Comparison of ENCODE assay signal across 13 mouse cellular contexts in genomic region chr9:42736697-42737335, GRCm38 (mm10).
DNase-seq lines count a peak whose midpoint lies in the region; ATAC-seq lines count a peak whose summit lies in the region.
"Had no signal": no experiment of that assay in that cellular context is flagged by ENCODE, and none has a peak within 500 bp of the region (broad histone marks: within the 10 kb centered on the region; RNA-seq: fewer than 3 reads in every experiment).

No protein-coding gene starts in this region.

- no peak overlapping the region for H3K4me2 ChIP-seq in hindbrain, embryonic 12.5 days (replicated peaks)
- no peak overlapping the region for H3K4me2 ChIP-seq in hindbrain, embryonic 14.5 days (replicated peaks)
- H3K4me2 ChIP-seq: midbrain, embryonic 15.5 days had no signal

- no peaks in the 10 kb centered on the region for H3K9me3 ChIP-seq in hindbrain, embryonic 12.5 days (replicated peaks)
- H3K9me3 ChIP-seq in hindbrain, embryonic 14.5 days (ENCODE audit: control insufficient read depth, low read length), result no peaks in the 10 kb centered on the region
- H3K9me3 ChIP-seq: midbrain, embryonic 15.5 days had no signal

- ATAC-seq in hindbrain, embryonic 12.5 days (ENCODE audit: low FRiP score), result 0 out of 2 replicates have a peak, but pooled peaks have one; percentile 36
- ATAC-seq in hindbrain, embryonic 14.5 days (ENCODE audit: low FRiP score), result no peak
- ATAC-seq: midbrain, embryonic 15.5 days had no signal

- 0 out of 2 replicates have a peak, but pooled peaks cover 12% of the 10 kb centered on the region for H3K4me1 ChIP-seq in hindbrain, embryonic 12.5 days
- peaks cover 18% of the 10 kb centered on the region for H3K4me1 ChIP-seq in hindbrain, embryonic 14.5 days (replicated peaks; ENCODE audit: control insufficient read depth, insufficient read depth, low read length)

- H3K27ac ChIP-seq in hindbrain, embryonic 12.5 days, result peak overlapping the region; percentile 2; the same call in 1 of the 2 replicates
- no peak overlapping the region for H3K27ac ChIP-seq in hindbrain, embryonic 14.5 days
- H3K27ac ChIP-seq: midbrain, embryonic 15.5 days had no signal

- WGBS in hindbrain, embryonic 12.5 days, result 66% methylated on average over 7 of the region's 7 CpGs
- WGBS in hindbrain, embryonic 14.5 days, result 60% methylated on average over 7 of the region's 7 CpGs

- H3K36me3 ChIP-seq in hindbrain, embryonic 12.5 days, result no peaks in the 10 kb centered on the region
- no peaks in the 10 kb centered on the region for H3K36me3 ChIP-seq in hindbrain, embryonic 14.5 days (replicated peaks; ENCODE audit: control insufficient read depth, insufficient read depth)
- H3K36me3 ChIP-seq: midbrain, embryonic 15.5 days had no signal

- no peaks in the 10 kb centered on the region for H3K27me3 ChIP-seq in hindbrain, embryonic 12.5 days
- H3K27me3 ChIP-seq in hindbrain, embryonic 14.5 days (ENCODE audit: control insufficient read depth, insufficient read depth, low read length), result no peaks in the 10 kb centered on the region
- H3K27me3 ChIP-seq: midbrain, embryonic 15.5 days had no signal

- no peak overlapping the region for H3K9ac ChIP-seq in hindbrain, embryonic 12.5 days
- no peak overlapping the region for H3K9ac ChIP-seq in hindbrain, embryonic 14.5 days
- H3K9ac ChIP-seq: midbrain, embryonic 15.5 days had no signal

- peak; percentile 46 to 62 for DNase-seq in cerebellum, postnatal 10 days
- no peak for DNase-seq in cerebellum, postnatal 4 days (ENCODE audit: low spot score in 2 of 2)
- no peak for DNase-seq in hindbrain, embryonic 14.5 days (ENCODE audit: low spot score)
- peak; percentile 57 for DNase-seq in retina, postnatal 1 day
- no peak for DNase-seq in retina, embryonic 14.5 days (ENCODE audit: low spot score)
- DNase-seq in frontal cortex, postnatal 36 days (ENCODE audit: low spot score in 2 of 2), result no peak
- DNase-seq in right cerebral cortex, postnatal 4 days, result no peak
- DNase-seq: adrenal gland, postnatal 36 days; cerebellum, adult 9-10 months; lung, adult 2 months; thymus, postnatal 36 days had no signal

- H3K4me3 ChIP-seq in hindbrain, embryonic 12.5 days, result no peak overlapping the region
- no peak overlapping the region for H3K4me3 ChIP-seq in hindbrain, embryonic 14.5 days (replicated peaks; ENCODE audit: low read length)
- H3K4me3 ChIP-seq: midbrain, embryonic 15.5 days had no signal

Comparison
In these comparisons a context has a peak if more than half of its experiments do, and no peak if none do; other contexts are left out.
1. DNase-seq: peak in cerebellum, postnatal 10 days (2 of 2) and retina, postnatal 1 day (single experiment); none in cerebellum, postnatal 4 days (0 of 2), hindbrain, embryonic 14.5 days (single experiment), retina, embryonic 14.5 days (single experiment), frontal cortex, postnatal 36 days (0 of 2) and right cerebral cortex, postnatal 4 days (single experiment).